Mouse (Mus musculus) MEL (cell line): ENCODE results near the gene Zc3h10. TPM values are rescaled to one million over a fixed set of nuclear protein-coding genes. Genes with fewer than 3 reads are reported as not detected.

Experiments used
- DNase-seq: peaks from one replicate; pipeline ENCODE4 v3.0.0; 2011; ENCODE audit warnings: low read depth, low spot score
- H3K27ac ChIP-seq: 2 replicates; pipeline ENCODE4 v1.5.1; 2012; ENCODE audit warnings: low read depth, mild to moderate bottlenecking, control low read depth, low read length, moderate library complexity; ENCODE audit not compliant: control insufficient read depth
- H3K27me3 ChIP-seq, 2 experiments: fragments of 150-350 bp in 1 of 2; sonication (generic) in 1 of 2; 2 replicates each; pipeline ENCODE4 v1.6.1; 2012; ENCODE audit warnings: low read length in 2 of 2, mild to moderate bottlenecking in 2 of 2, improper control_type of control experiment in 1 of 2, moderate library complexity in 1 of 2; ENCODE audit not compliant: insufficient read depth in 2 of 2, control insufficient read depth in 1 of 2
- H3K36me3 ChIP-seq, 2 experiments: 2 replicates each; pipeline ENCODE4 v1.6.1; 2012 to 2014; ENCODE audit warnings: low read length in 2 of 2, improper control_type of control experiment in 1 of 2, inconsistent platforms in 1 of 2, mild to moderate bottlenecking in 1 of 2; ENCODE audit not compliant: insufficient read depth in 2 of 2, control insufficient read depth in 1 of 2
- H3K4me1 ChIP-seq, 2 experiments: fragments of 150-350 bp in 1 of 2; sonication (generic) in 1 of 2; 2 replicates each; pipeline ENCODE4 v1.6.1; 2012; ENCODE audit warnings: low read length in 2 of 2, improper control_type of control experiment in 1 of 2, mild to moderate bottlenecking in 1 of 2; ENCODE audit not compliant: insufficient read depth in 2 of 2, control insufficient read depth in 1 of 2
- H3K4me3 ChIP-seq, 2 experiments: fragments of 150-350 bp in 1 of 2; sonication (generic) in 1 of 2; 2 replicates each; pipeline ENCODE4 v1.5.1; 2012; ENCODE audit warnings: low read depth in 2 of 2, low read length in 2 of 2, mild to moderate bottlenecking in 2 of 2, moderate library complexity in 2 of 2, control low read depth in 1 of 2, improper control_type of control experiment in 1 of 2; ENCODE audit not compliant: control insufficient read depth in 1 of 2, insufficient read depth in 1 of 2
- H3K79me2 ChIP-seq: 2 replicates; pipeline ENCODE4 v1.6.1; 2012; ENCODE audit warnings: mild to moderate bottlenecking, low read length, moderate library complexity; ENCODE audit not compliant: control insufficient read depth, poor library complexity, insufficient read depth
- H3K9ac ChIP-seq: 2 replicates; pipeline ENCODE4 v1.6.1; 2012; ENCODE audit warnings: low read depth, mild to moderate bottlenecking, control low read depth, low read length, moderate library complexity; ENCODE audit not compliant: control insufficient read depth, poor library complexity, severe bottlenecking
- H3K9me3 ChIP-seq: fragments of 150-350 bp; sonication (generic); replicated peaks from 2 replicates; pipeline ENCODE4 v1.6.1; 2012; ENCODE audit warnings: mild to moderate bottlenecking, low read length, improper control_type of control experiment, moderate library complexity; ENCODE audit not compliant: insufficient read depth
- BHLHE40 ChIP-seq: IDR thresholded peaks from 2 replicates; pipeline ENCODE4 v1.6.1; 2012; ENCODE audit warnings: low read depth, mild to moderate bottlenecking, inconsistent platforms, low read length, improper control_type of control experiment, borderline replicate concordance
- CHD1 ChIP-seq: IDR thresholded peaks from 2 replicates; pipeline ENCODE4 v1.6.1; 2012; ENCODE audit warnings: low read depth, mild to moderate bottlenecking, inconsistent platforms, low read length, improper control_type of control experiment
- CHD2 ChIP-seq: IDR thresholded peaks from 2 replicates; pipeline ENCODE4 v1.6.1; 2011; ENCODE audit warnings: low read length, improper control_type of control experiment
- CTCF ChIP-seq, 3 experiments: IDR thresholded peaks in 2 of 3; conservative IDR thresholded peaks in 1 of 3; 2 replicates each; pipeline ENCODE4 v1.5.1; 2011 to 2012; ENCODE audit warnings: low read length in 3 of 3, low read depth in 2 of 3, mild to moderate bottlenecking in 2 of 3, improper control_type of control experiment in 1 of 3, inconsistent platforms in 1 of 3, mixed read lengths in 1 of 3, moderate library complexity in 1 of 3; ENCODE audit not compliant: control insufficient read depth in 1 of 3, insufficient read depth in 1 of 3, poor library complexity in 1 of 3, severe bottlenecking in 1 of 3
- E2F4 ChIP-seq: IDR thresholded peaks from 2 replicates; pipeline ENCODE4 v1.6.1; 2011; ENCODE audit warnings: low read depth, low read length, improper control_type of control experiment, borderline replicate concordance
- ELF1 ChIP-seq: IDR thresholded peaks from 2 replicates; pipeline ENCODE4 v1.6.1; 2014; ENCODE audit warnings: low read depth, mild to moderate bottlenecking, inconsistent platforms, low read length, improper control_type of control experiment, moderate library complexity
- EP300 ChIP-seq, 2 experiments: IDR thresholded peaks; 2 replicates each; pipeline ENCODE4 v1.6.1; 2011; ENCODE audit warnings: improper control_type of control experiment in 2 of 2, low read length in 2 of 2, low read depth in 1 of 2, mild to moderate bottlenecking in 1 of 2
- ETS1 ChIP-seq: IDR thresholded peaks from 2 replicates; pipeline ENCODE4 v1.6.1; 2012; ENCODE audit warnings: low read depth, mild to moderate bottlenecking, inconsistent platforms, low read length, improper control_type of control experiment, moderate library complexity
- GABPA ChIP-seq: IDR thresholded peaks from 2 replicates; pipeline ENCODE4 v1.6.1; 2012; ENCODE audit warnings: low read depth, mild to moderate bottlenecking, inconsistent platforms, low read length, improper control_type of control experiment, moderate library complexity
- GATA1 ChIP-seq: IDR thresholded peaks from 2 replicates; pipeline ENCODE4 v1.6.1; 2011; ENCODE audit warnings: low read depth, low read length, improper control_type of control experiment
- HCFC1 ChIP-seq: IDR thresholded peaks from 2 replicates; pipeline ENCODE4 v1.6.1; 2012; ENCODE audit warnings: low read depth, mild to moderate bottlenecking, inconsistent platforms, low read length, improper control_type of control experiment, moderate library complexity
- JUND ChIP-seq: IDR thresholded peaks from 2 replicates; pipeline ENCODE4 v1.6.1; 2011; ENCODE audit warnings: low read depth, mild to moderate bottlenecking, improper control_type of control experiment, low read length
- KAT2A ChIP-seq: conservative IDR thresholded peaks from 2 replicates; pipeline ENCODE4 v1.6.1; 2012; ENCODE audit warnings: low read depth, low read length, improper control_type of control experiment, inconsistent platforms
- MAX ChIP-seq: IDR thresholded peaks from 2 replicates; pipeline ENCODE4 v1.6.1; 2011; ENCODE audit warnings: low read length, improper control_type of control experiment
- MAZ ChIP-seq: IDR thresholded peaks from 2 replicates; pipeline ENCODE4 v1.6.1; 2012; ENCODE audit warnings: low read depth, mild to moderate bottlenecking, inconsistent platforms, low read length, improper control_type of control experiment
- MEF2A ChIP-seq: IDR thresholded peaks from 2 replicates; pipeline ENCODE4 v1.6.1; 2014; ENCODE audit warnings: low read depth, mild to moderate bottlenecking, inconsistent platforms, low read length, improper control_type of control experiment; ENCODE audit not compliant: poor library complexity, insufficient replicate concordance, severe bottlenecking; ENCODE audit errors: extremely low read depth
- MYB ChIP-seq: IDR thresholded peaks from 2 replicates; pipeline ENCODE4 v1.6.1; 2011; ENCODE audit warnings: mild to moderate bottlenecking, low read depth, low read length, improper control_type of control experiment
- MYC ChIP-seq: IDR thresholded peaks from 2 replicates; pipeline ENCODE4 v1.6.1; 2011; ENCODE audit warnings: low read depth, mild to moderate bottlenecking, low read length, improper control_type of control experiment, moderate library complexity
- NELFE ChIP-seq: IDR thresholded peaks from 2 replicates; pipeline ENCODE4 v1.6.1; 2011; ENCODE audit warnings: low read depth, low read length, improper control_type of control experiment
- NRF1 ChIP-seq: IDR thresholded peaks from 2 replicates; pipeline ENCODE4 v1.6.1; 2014; ENCODE audit warnings: low read depth, mild to moderate bottlenecking, inconsistent platforms, low read length, improper control_type of control experiment, moderate library complexity; ENCODE audit not compliant: poor library complexity, insufficient read depth, severe bottlenecking
- POLR2A ChIP-seq, 2 experiments: IDR thresholded peaks; 2 replicates each; pipeline ENCODE4 v1.6.1; 2011 to 2012; ENCODE audit warnings: low read length in 2 of 2, mild to moderate bottlenecking in 2 of 2, control low read depth in 1 of 2, improper control_type of control experiment in 1 of 2, low read depth in 1 of 2, moderate library complexity in 1 of 2; ENCODE audit not compliant: control insufficient read depth in 1 of 2, insufficient read depth in 1 of 2, poor library complexity in 1 of 2
- POLR2AphosphoS2 ChIP-seq: IDR thresholded peaks from 2 replicates; pipeline ENCODE4 v1.6.1; 2011; ENCODE audit warnings: low read length, improper control_type of control experiment
- POLR2AphosphoS5 ChIP-seq: IDR thresholded peaks from 2 replicates; pipeline ENCODE4 v1.6.1; 2012; ENCODE audit warnings: low read depth, borderline replicate concordance, mild to moderate bottlenecking, inconsistent platforms, low read length, moderate library complexity, mixed read lengths
- RAD21 ChIP-seq: IDR thresholded peaks from 2 replicates; pipeline ENCODE4 v1.6.1; 2011; ENCODE audit warnings: mild to moderate bottlenecking, low read depth, low read length, improper control_type of control experiment
- RCOR1 ChIP-seq: IDR thresholded peaks from 2 replicates; pipeline ENCODE4 v1.6.1; 2012; ENCODE audit warnings: low read depth, mild to moderate bottlenecking, inconsistent platforms, low read length, improper control_type of control experiment
- SIN3A ChIP-seq: IDR thresholded peaks from 2 replicates; pipeline ENCODE4 v1.6.1; 2012; ENCODE audit warnings: low read length, improper control_type of control experiment, inconsistent platforms
- SMC3 ChIP-seq: IDR thresholded peaks from 2 replicates; pipeline ENCODE4 v1.6.1; 2011; ENCODE audit warnings: low read depth, low read length, improper control_type of control experiment
- TAL1 ChIP-seq: IDR thresholded peaks from 2 replicates; pipeline ENCODE4 v1.6.1; 2012; ENCODE audit warnings: mild to moderate bottlenecking, inconsistent platforms, low read length, moderate library complexity, mixed read lengths
- TBP ChIP-seq: IDR thresholded peaks from 2 replicates; pipeline ENCODE4 v1.8.0; 2011; ENCODE audit warnings: low read depth, low read length, improper control_type of control experiment
- TCF12 ChIP-seq: IDR thresholded peaks from 2 replicates; pipeline ENCODE4 v1.6.1; 2014; ENCODE audit warnings: low read depth, mild to moderate bottlenecking, inconsistent platforms, low read length, improper control_type of control experiment, moderate library complexity
- UBTF ChIP-seq: IDR thresholded peaks from 2 replicates; pipeline ENCODE4 v1.6.1; 2012; ENCODE audit warnings: low read depth, mild to moderate bottlenecking, inconsistent platforms, low read length, improper control_type of control experiment, moderate library complexity, borderline replicate concordance; ENCODE audit not compliant: insufficient read depth
- USF1 ChIP-seq: IDR thresholded peaks from 2 replicates; pipeline ENCODE4 v1.6.1; 2014; ENCODE audit warnings: low read depth, mild to moderate bottlenecking, inconsistent platforms, low read length, improper control_type of control experiment, moderate library complexity
- USF2 ChIP-seq, 2 experiments: IDR thresholded peaks; 2 replicates each; pipeline ENCODE4 v1.6.1; 2011 to 2012; ENCODE audit warnings: improper control_type of control experiment in 2 of 2, low read length in 2 of 2, borderline replicate concordance in 1 of 2, inconsistent platforms in 1 of 2, low read depth in 1 of 2, mild to moderate bottlenecking in 1 of 2; ENCODE audit not compliant: insufficient read depth in 1 of 2
- ZC3H11A ChIP-seq: IDR thresholded peaks from 2 replicates; pipeline ENCODE4 v1.6.1; 2012; ENCODE audit warnings: low read depth, mild to moderate bottlenecking, inconsistent platforms, low read length, improper control_type of control experiment
- ZKSCAN1 ChIP-seq: IDR thresholded peaks from 2 replicates; pipeline ENCODE4 v1.6.1; 2012; ENCODE audit warnings: low read depth, mild to moderate bottlenecking, inconsistent platforms, low read length, improper control_type of control experiment, moderate library complexity
- ZNF384 ChIP-seq: IDR thresholded peaks from 2 replicates; pipeline ENCODE4 v1.6.1; 2012; ENCODE audit warnings: low read depth, mild to moderate bottlenecking, inconsistent platforms, low read length, improper control_type of control experiment
- polyA plus RNA-seq, 2 experiments: library from polyadenylated mRNA; stranded (reverse) in 1 of 2; unstranded in 1 of 2; fragments of >175 nt in 1 of 2; fragments of >200 nt in 1 of 2; gene quantifications; 2 replicates each; pipeline versions ENCODE4 v1.2.1 to v1.2.4; 2012; ENCODE audit warnings: low replicate concordance in 2 of 2, low read depth in 1 of 2; ENCODE audit not compliant: insufficient read length in 2 of 2, insufficient read depth in 1 of 2, missing spikeins in 1 of 2
- total RNA-seq: library from RNA; depleted of rRNA; stranded (reverse); fragments of 300-350 nt; gene quantifications from 2 replicates; pipeline ENCODE4 v1.2.3, GENCODE M21; 2012

Gene Zc3h10
- total and polyA plus RNA-seq, 3 experiments, result 14.6 to 17.3 TPM; not detected in 1

DNA sequence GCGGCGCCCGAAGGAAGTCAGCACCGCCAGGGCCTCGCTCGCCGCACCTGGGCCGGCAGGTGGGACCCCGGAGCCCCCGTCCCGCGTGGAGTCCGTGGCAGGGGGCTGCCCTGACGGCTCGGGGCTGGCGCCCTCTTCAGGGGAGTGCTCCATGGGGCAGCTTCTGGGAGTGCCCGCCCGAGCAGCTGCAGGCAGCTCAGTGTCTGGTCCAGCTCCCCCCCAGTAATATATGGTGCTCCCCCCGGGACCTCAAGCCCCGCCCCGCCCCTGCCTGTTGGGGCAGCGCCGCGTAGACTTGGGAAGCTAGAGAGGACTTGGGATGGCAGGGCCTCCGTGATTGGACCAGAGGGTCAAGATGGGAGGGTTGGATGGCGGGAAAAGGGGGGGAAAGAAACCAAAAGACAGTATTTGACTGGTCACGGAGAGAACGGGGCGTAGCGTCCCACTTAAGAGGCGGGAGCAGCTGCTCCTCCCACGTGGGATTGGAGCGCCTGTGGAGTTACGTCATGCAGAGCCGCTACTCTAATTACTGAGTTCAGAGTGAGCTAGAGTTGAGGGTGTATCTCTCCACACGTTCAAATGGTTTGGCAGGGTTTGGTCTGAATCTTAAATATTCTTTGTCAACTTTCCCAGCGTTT is 21.8 kb downstream of the Zc3h10 start, which contains the start of gene Esyt1:
Esyt1 (minus strand) TSS at position 201 of the 638 bp plus-strand sequence.
- H3K27ac ChIP-seq, result peak within 1 kb of the TSS; percentile 86
- peak within 1 kb of the TSS; percentile 83 to 90 for H3K4me3 ChIP-seq
- peak within 1 kb of the TSS; percentile 79 for H3K9ac ChIP-seq
- H3K79me2 ChIP-seq, result peaks cover 8% of the 10 kb centered on the region
- peak; percentile 100 for DNase-seq
- H3K36me3 ChIP-seq, result peaks cover 0 to 10% of the 10 kb centered on the region in 2 experiments; a peak in 2 of 4 replicates
- no peaks in the 10 kb centered on the region for H3K9me3 ChIP-seq
- H3K27me3 ChIP-seq, result no peaks in the 10 kb centered on the region
- H3K4me1 ChIP-seq, result peaks cover 5 to 12% of the 10 kb centered on the region in 2 experiments; a peak in 3 of 4 replicates
- TF ChIP-seq SIN3A (peak; percentile 79), GATA1 (no peak), ZKSCAN1 (no peak), USF2 (IDR thresholded peaks at IDR 0.05; ENCODE audit: borderline replicate concordance in 1 of 2, insufficient read depth in 1 of 2, low read depth in 1 of 2, low read length in 2 of 2) (no peak), TBP (peak; percentile 90), GABPA (no peak), RCOR1 (no peak), NELFE (peak; percentile 75), NRF1 (no peak), TAL1 (no peak), MYC (peak; percentile 66; the same call in 1 of the 2 replicates), POLR2AphosphoS5 (no peak), KAT2A (no peak), BHLHE40 (no peak), SMC3 (no peak), EP300 (IDR thresholded peaks at IDR 0.05; ENCODE audit: low read depth in 1 of 2, low read length in 2 of 2) (no peak), ETS1 (peak; percentile 61), CTCF (IDR thresholded peaks at IDR 0.05 in 2 of 3, conservative IDR thresholded peaks at IDR 0.05 in 1 of 3; ENCODE audit: control insufficient read depth in 1 of 3, insufficient read depth in 1 of 3, low read depth in 2 of 3, low read length in 3 of 3, poor library complexity in 1 of 3, severe bottlenecking in 1 of 3) (peak in 2 of 3 experiments; percentile 41 to 48; a peak in 5 of 6 replicates), MYB (no peak), USF1 (peak; percentile 75), ZC3H11A (no peak), POLR2A (IDR thresholded peaks at IDR 0.05; ENCODE audit: control insufficient read depth in 1 of 2, insufficient read depth in 1 of 2, low read depth in 1 of 2, low read length in 2 of 2, poor library complexity in 1 of 2) (peak; percentile 82 to 89), TCF12 (peak; percentile 4; the same call in 1 of the 2 replicates), RAD21 (no peak), MAX (peak; percentile 81), ZNF384 (no peak), ELF1 (0 out of 2 replicates have a peak, but pooled peaks have one; percentile 37), HCFC1 (peak; percentile 64), CHD2 (no peak), MEF2A (no peak), UBTF (0 out of 2 replicates have a peak, but pooled peaks have one; percentile 8), JUND (no peak), CHD1 (0 out of 2 replicates have a peak, but pooled peaks have one; percentile 62), E2F4 (peak; percentile 86), MAZ (peak; percentile 62; the same call in 1 of the 2 replicates), POLR2AphosphoS2 (peak; percentile 77; the same call in 1 of the 2 replicates)
